Mouse (Mus musculus) lung, postnatal 10 days (tissue): ENCODE measurements around the gene Arl5a.

Source experiments
- DNase-seq: peaks from one replicate; pipeline ENCODE4 v3.0.0; 2021

Arl5a gene

GRCm38 (mm10) chr2:52359722-52360121 lies 65.0 kb downstream of the Arl5a start:
- no peak for DNase-seq

- no peak for DNase-seq
These were observed 66.5 kb downstream of the Arl5a start for GRCm38 (mm10) chr2:52358156-52358555.

- no peak for DNase-seq
These were observed 73.7 kb downstream of the Arl5a start for GRCm38 (mm10) chr2:52351029-52351428.
